Mouse (Mus musculus): ENCODE data around the gene Camk2d.

DNA sequence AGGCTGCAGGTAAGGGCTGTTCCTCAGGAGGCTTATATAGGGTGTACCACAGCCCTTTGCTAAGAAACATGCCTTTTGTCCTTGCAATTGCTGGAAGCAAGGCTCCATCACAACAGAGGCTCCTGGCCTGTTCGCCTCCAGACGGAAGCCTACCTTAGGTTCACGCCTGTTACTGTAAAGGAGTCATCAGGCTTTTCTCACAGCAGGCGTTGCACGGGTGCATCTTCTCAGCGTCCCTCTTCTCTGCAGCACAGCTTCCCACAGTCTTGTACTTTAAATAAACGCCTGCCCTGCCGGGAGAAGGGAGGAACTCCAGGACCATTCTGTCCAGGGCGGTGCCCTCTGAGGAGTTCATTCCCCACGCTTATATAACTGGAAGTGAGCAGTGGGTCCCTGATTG lies 72.6 kb downstream of the Camk2d start:
- TF ChIP-seq CTCF (IDR thresholded peaks at IDR 0.05; ENCODE audit: control insufficient read depth, insufficient read depth, low read length) (no peak), POLR2A (IDR thresholded peaks at IDR 0.05; ENCODE audit: borderline replicate concordance, control insufficient read depth, low read depth, low read length) (no peak)
